Mouse (Mus musculus) cerebellum, adult 11 months (tissue): ENCODE data around the gene Btbd7.

Experiments used
- DNase-seq: peaks from one replicate; pipeline ENCODE4 v3.0.0; 2022

Btbd7 gene

GRCm38 (mm10) chr12:102778151-102778550 lies 100.1 kb downstream of the Btbd7 start:
- peak; percentile 22 for DNase-seq

- DNase-seq = no peak
These were observed 102.2 kb downstream of the Btbd7 start for GRCm38 (mm10) chr12:102776035-102776434.

GRCm38 (mm10) chr12:102772676-102773075 lies 105.6 kb downstream of the Btbd7 start:
- DNase-seq = no peak

- no peak for DNase-seq
These were observed 106.7 kb downstream of the Btbd7 start for GRCm38 (mm10) chr12:102771601-102772000.

GRCm38 (mm10) chr12:102769000-102769399 lies 109.3 kb downstream of the Btbd7 start:
- no peak for DNase-seq

- no peak for DNase-seq
These were observed 114.6 kb downstream of the Btbd7 start for GRCm38 (mm10) chr12:102763696-102764095.

GRCm38 (mm10) chr12:102761668-102762067 lies 116.6 kb downstream of the Btbd7 start:
- no peak for DNase-seq

GRCm38 (mm10) chr12:102758936-102759335 lies 119.3 kb downstream of the Btbd7 start:
- DNase-seq = no peak

GRCm38 (mm10) chr12:102758403-102758756 lies 119.9 kb downstream of the Btbd7 start, which contains the start of gene Gm20604:
Gene Gm20604, minus strand, starts transcription at chr12:102758672.
- DNase-seq = no peak

- peak; percentile 96 for DNase-seq
These were observed 120.4 kb downstream of the Btbd7 start, which contains the start of the genes Gm28051, Gon7 and Ubr7 for GRCm38 (mm10) chr12:102757689-102758402. Gene Gm28051, minus strand, starts transcription at chr12:102757765. Gene Gon7, minus strand, starts transcription at chr12:102757803. Gene Ubr7, plus strand, starts transcription at chr12:102757967.

GRCm38 (mm10) chr12:102757055-102757688 lies 121.1 kb downstream of the Btbd7 start:
- no peak for DNase-seq

- DNase-seq = peak; percentile 33
These were observed 122.0 kb downstream of the Btbd7 start for GRCm38 (mm10) chr12:102756304-102756703.

- no peak for DNase-seq
These were observed 130.0 kb downstream of the Btbd7 start for GRCm38 (mm10) chr12:102748256-102748655.

- no peak for DNase-seq
These were observed 133.4 kb downstream of the Btbd7 start for GRCm38 (mm10) chr12:102744839-102745238.

- peak; percentile 86 for DNase-seq
These were observed 134.4 kb downstream of the Btbd7 start, which contains the start of the genes Moap1 and Tmem251 for GRCm38 (mm10) chr12:102743589-102744574. Gene Moap1, minus strand, starts transcription at chr12:102743661. Gene Tmem251, plus strand, starts transcription at chr12:102743762.

GRCm38 (mm10) chr12:102743036-102743588 lies 135.2 kb downstream of the Btbd7 start:
- no peak for DNase-seq

- DNase-seq = no peak
These were observed 136.2 kb downstream of the Btbd7 start for GRCm38 (mm10) chr12:102742056-102742455.

GRCm38 (mm10) chr12:102740285-102740684 lies 138.0 kb downstream of the Btbd7 start:
- no peak for DNase-seq

- no peak for DNase-seq
These were observed 139.2 kb downstream of the Btbd7 start for GRCm38 (mm10) chr12:102739096-102739495.

GRCm38 (mm10) chr12:102733381-102733780 lies 144.9 kb downstream of the Btbd7 start:
- no peak for DNase-seq

GRCm38 (mm10) chr12:102730798-102731619 lies 147.3 kb downstream of the Btbd7 start:
- no peak for DNase-seq
